Mouse (Mus musculus) lung, adult 18-20 months (tissue): ENCODE measurements around the gene Vmn1r14.
"Not testable (repeated sequence)": the region's sequence is repeated elsewhere in the genome, so short reads cannot be mapped to it uniquely, and the experiment has no call there.

Experiments
- DNase-seq, 2 experiments: peaks; one replicate each; pipeline ENCODE4 v3.0.0; 2022; ENCODE audit warnings: mixed read lengths in 2 of 2

Gene Vmn1r14

GRCm38 (mm10) chr6:57231386-57231785, at the start of gene Vmn1r14:
Gene Vmn1r14, plus strand, starts transcription at chr6:57231686.
- no peak for DNase-seq

DNA sequence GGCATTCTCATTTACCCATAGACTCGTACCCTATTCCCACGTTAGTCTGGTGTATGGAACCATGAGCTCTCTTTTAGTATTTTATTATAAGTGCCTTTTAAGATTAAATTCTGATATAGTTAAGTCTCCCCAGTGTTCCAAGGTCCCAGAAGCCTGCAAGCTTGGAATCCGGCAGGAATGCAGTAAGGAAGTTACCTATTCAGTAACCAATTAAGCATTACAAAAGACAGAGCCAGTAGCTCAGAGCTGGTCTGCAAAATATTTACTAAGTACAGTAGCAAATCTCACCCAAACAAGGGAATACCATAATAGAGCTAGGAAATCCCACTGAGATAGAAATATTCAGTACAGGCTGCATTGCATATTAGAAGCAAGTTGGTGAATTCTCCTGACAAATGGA, 41.5 kb upstream of the Vmn1r14 start:
- not testable (repeated sequence) for DNase-seq

DNA sequence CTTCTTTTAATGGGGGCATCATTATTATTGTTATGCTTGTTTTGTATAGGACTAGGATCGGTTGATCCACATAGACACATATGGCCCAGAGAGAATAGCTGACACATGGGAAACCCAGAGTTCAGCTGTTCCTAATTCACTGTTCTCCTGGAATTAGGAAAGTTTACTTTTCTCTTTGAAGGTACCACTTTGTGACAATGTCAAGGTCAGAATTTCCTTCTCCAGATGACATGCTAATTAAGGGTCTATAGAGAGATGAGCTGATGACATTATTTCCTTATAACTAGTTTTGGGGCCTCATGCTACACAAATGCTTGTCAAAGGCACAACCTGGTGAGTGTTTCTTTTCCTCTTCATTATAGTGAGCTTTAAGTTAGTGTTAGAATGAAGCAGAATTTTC, 28.5 kb upstream of the Vmn1r14 start, which contains the start of gene Vmn1r13:
Gene Vmn1r13, plus strand, starts transcription at position 301 of the 400 bp plus-strand sequence.
- DNase-seq: not testable (repeated sequence)

GRCm38 (mm10) chr6:57257652-57258051, 26.2 kb downstream of the Vmn1r14 start, which contains the start of gene Vmn1r15:
Gene Vmn1r15, plus strand, starts transcription at chr6:57257952.
- no peak for DNase-seq

- DNase-seq: no peak
Measured at GRCm38 (mm10) chr6:57260990-57261389, 29.5 kb downstream of the Vmn1r14 start.

DNA sequence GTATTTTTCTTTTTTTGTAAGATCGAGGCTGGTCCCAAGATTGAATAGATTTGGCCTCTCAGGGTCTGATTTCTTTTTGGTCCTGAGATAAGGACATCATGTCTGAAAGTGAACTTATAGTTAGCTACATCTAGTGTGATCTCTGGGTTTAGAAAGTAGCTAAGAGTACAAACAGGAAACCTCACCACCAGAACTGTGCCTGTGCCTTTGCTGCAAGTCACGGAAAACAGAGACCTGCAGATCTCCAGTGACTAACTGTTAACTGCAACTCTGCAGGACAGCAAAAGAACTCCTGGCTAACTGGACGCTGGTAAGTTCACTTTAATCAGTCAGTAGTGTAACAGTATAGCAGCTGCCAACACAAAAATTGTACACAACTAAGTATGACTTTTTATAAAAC, 40.4 kb downstream of the Vmn1r14 start:
- DNase-seq: no peak

GRCm38 (mm10) chr6:57272517-57272916, 41.0 kb downstream of the Vmn1r14 start:
- no peak for DNase-seq

DNA sequence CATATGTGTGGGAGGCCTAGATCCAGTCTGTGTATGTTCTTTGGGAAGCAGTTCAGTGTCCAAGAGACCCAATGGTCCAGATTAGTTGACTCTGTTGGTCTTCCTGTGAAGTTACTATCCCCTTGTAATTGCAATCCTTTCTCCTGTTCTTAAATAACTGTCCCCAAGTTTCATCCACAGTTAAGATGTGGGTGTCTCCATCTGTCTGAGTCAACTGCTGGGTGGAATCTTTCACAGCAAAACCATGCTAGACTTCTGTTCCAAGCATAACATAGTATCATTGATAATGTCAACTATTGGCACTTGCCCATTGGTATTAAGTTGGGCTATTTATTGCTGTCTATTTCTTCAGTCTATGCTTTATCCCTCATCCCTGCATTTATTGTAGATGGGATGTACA, 47.5 kb downstream of the Vmn1r14 start:
- no peak for DNase-seq
